Mouse (Mus musculus) stomach, postnatal 0 days (tissue): ENCODE results near the gene Egflam. TPM values are rescaled to one million over a fixed set of nuclear protein-coding genes. Genes with fewer than 3 reads are reported as not detected.

Source experiments
- ATAC-seq: fragments of 200-750 bp; cut with Nextera tagmentation; 2 replicates; pipeline ENCODE4 v1.8.0; 2017; ENCODE audit not compliant: low FRiP score, low TSS enrichment
- DNase-seq: peaks from one replicate; pipeline ENCODE4 v3.0.0-alpha.2; 2016; ENCODE audit warnings: low spot score
- H3K27ac ChIP-seq: fragments of 300-500 bp; sonication (generic); replicated peaks from 2 replicates; pipeline ENCODE4 v1.5.1; 2014; ENCODE audit warnings: mild to moderate bottlenecking, control low read depth
- H3K27me3 ChIP-seq: fragments of 300-500 bp; sonication (generic); 2 replicates; pipeline ENCODE4 v1.6.1; 2014; ENCODE audit warnings: low read length; ENCODE audit not compliant: control insufficient read depth, insufficient read depth
- H3K36me3 ChIP-seq: fragments of 300-500 bp; sonication (generic); 2 replicates; pipeline ENCODE4 v1.6.1; 2014; ENCODE audit warnings: low read length, mixed read lengths; ENCODE audit not compliant: control insufficient read depth, insufficient read depth
- H3K4me1 ChIP-seq: fragments of 300-500 bp; sonication (generic); replicated peaks from 2 replicates; pipeline ENCODE4 v1.6.1; 2014; ENCODE audit warnings: antibody characterized with exemption; ENCODE audit not compliant: control insufficient read depth, insufficient read depth
- H3K4me2 ChIP-seq: fragments of 300-500 bp; sonication (generic); replicated peaks from 2 replicates; pipeline ENCODE4 v1.6.1; 2014; ENCODE audit warnings: low read depth, mild to moderate bottlenecking, control low read depth, moderate library complexity
- H3K4me3 ChIP-seq: fragments of 300-500 bp; sonication (generic); 2 replicates; pipeline ENCODE4 v1.5.1; 2014; ENCODE audit warnings: low read depth, low read length, control low read depth
- H3K9ac ChIP-seq: fragments of 300-500 bp; sonication (generic); 2 replicates; pipeline ENCODE4 v1.6.1; 2014; ENCODE audit warnings: mild to moderate bottlenecking, low read length, control low read depth, mixed read lengths
- H3K9me3 ChIP-seq: fragments of 300-500 bp; sonication (generic); 2 replicates; pipeline ENCODE4 v1.6.1; 2016; ENCODE audit warnings: low read length; ENCODE audit not compliant: control insufficient read depth
- CTCF ChIP-seq: IDR thresholded peaks from 2 replicates; pipeline ENCODE4 v1.5.1; 2016; ENCODE audit warnings: antibody characterized with exemption, low read depth, mild to moderate bottlenecking, moderate library complexity
- EP300 ChIP-seq: optimal IDR thresholded peaks from 2 replicates; pipeline ENCODE3; 2016; ENCODE audit warnings: antibody characterized with exemption
- WGBS: fragments of 180-500 bp; shearing (Covaris S2); extraction: QIAGEN DNeasy Blood & Tissue Kit; methylation state at CpG from one replicate; pipeline ENCODE4 v1.1.7; 2014; 5-methylcytosine and 5-hydroxymethylcytosine counted together
- polyA plus RNA-seq: library from polyadenylated mRNA; unstranded; fragments of >200 nt; fragmentation: Nextera tagmentation; extraction: Ambion mirVana; gene quantifications from 2 replicates; pipeline ENCODE4 v1.2.1, GENCODE M21; 2015

The Egflam gene
- polyA plus RNA-seq, 1 experiment from 2014 or later = 6.6 TPM

GRCm38 (mm10) chr15:7253326-7253725, 144.9 kb downstream of the Egflam start:
- Histone ChIP-seq H3K9me3 (peaks cover 4% of the 10 kb centered on the region; the same call in 1 of the 2 replicates), H3K4me3 (no peak overlapping the region), H3K36me3 (no peaks in the 10 kb centered on the region), H3K9ac (no peak overlapping the region), H3K4me2 (no peak overlapping the region), H3K4me1 (no peaks in the 10 kb centered on the region), H3K27me3 (no peaks in the 10 kb centered on the region), H3K27ac (no peak overlapping the region)
- TF ChIP-seq CTCF (no peak), EP300 (no peak)
- 96% methylated on average over 6 of the region's 6 CpGs for WGBS
- ATAC-seq (no peak), DNase-seq (no peak)

- Histone ChIP-seq H3K9me3 (peaks cover 4% of the 10 kb centered on the region; the same call in 1 of the 2 replicates), H3K4me1 (no peaks in the 10 kb centered on the region), H3K4me2 (no peak overlapping the region), H3K9ac (no peak overlapping the region), H3K4me3 (no peak overlapping the region), H3K27me3 (no peaks in the 10 kb centered on the region), H3K27ac (no peak overlapping the region), H3K36me3 (no peaks in the 10 kb centered on the region)
- ATAC-seq = 0 out of 2 replicates have a peak, but pooled peaks have one; percentile 26
- TF ChIP-seq EP300 (no peak), CTCF (no peak)
- no peak for DNase-seq
- WGBS = 55% methylated on average over 12 of the region's 12 CpGs
Observed at GRCm38 (mm10) chr15:7252106-7252636, 146.0 kb downstream of the Egflam start.

- ATAC-seq (no peak), DNase-seq (no peak)
- H3K9ac ChIP-seq = no peak overlapping the region
- TF ChIP-seq CTCF = no peak
- no peak for TF ChIP-seq EP300
- peaks cover 4% of the 10 kb centered on the region; the same call in 1 of the 2 replicates for H3K9me3 ChIP-seq
- no peaks in the 10 kb centered on the region for H3K27me3 ChIP-seq
- H3K36me3 ChIP-seq = no peaks in the 10 kb centered on the region
- H3K4me1 ChIP-seq = no peaks in the 10 kb centered on the region
- 96% methylated on average over 9 of the region's 9 CpGs for WGBS
- H3K27ac ChIP-seq = no peak overlapping the region
- no peak overlapping the region for H3K4me2 ChIP-seq
- H3K4me3 ChIP-seq = no peak overlapping the region
Observed at GRCm38 (mm10) chr15:7251042-7251441, 147.2 kb downstream of the Egflam start.

- no peak for DNase-seq
Observed at GRCm38 (mm10) chr15:7249216-7249615, 149.0 kb downstream of the Egflam start.

GRCm38 (mm10) chr15:7247321-7247720, 150.9 kb downstream of the Egflam start:
- DNase-seq (no peak), ATAC-seq (no peak)
- H3K4me1 ChIP-seq = no peaks in the 10 kb centered on the region
- H3K4me3 ChIP-seq = no peak overlapping the region
- peaks cover 4% of the 10 kb centered on the region; the same call in 1 of the 2 replicates for H3K9me3 ChIP-seq
- no peaks in the 10 kb centered on the region for H3K36me3 ChIP-seq
- WGBS = 87% methylated on average over 8 of the region's 8 CpGs
- TF ChIP-seq CTCF (no peak), EP300 (no peak)
- H3K27me3 ChIP-seq = no peaks in the 10 kb centered on the region
- H3K27ac ChIP-seq = no peak overlapping the region
- no peak overlapping the region for H3K4me2 ChIP-seq
- H3K9ac ChIP-seq = no peak overlapping the region

More at GRCm38 (mm10) chr15:7249216-7249615, 149.0 kb downstream of the Egflam start:
- H3K36me3 ChIP-seq = no peaks in the 10 kb centered on the region
- H3K4me1 ChIP-seq = no peaks in the 10 kb centered on the region
- no peak for TF ChIP-seq EP300
- no peak for TF ChIP-seq CTCF
- no peak overlapping the region for H3K4me2 ChIP-seq
- no peaks in the 10 kb centered on the region for H3K27me3 ChIP-seq
- peaks cover 4% of the 10 kb centered on the region; the same call in 1 of the 2 replicates for H3K9me3 ChIP-seq
- no peak overlapping the region for H3K9ac ChIP-seq
- no peak for ATAC-seq
- no peak overlapping the region for H3K27ac ChIP-seq
- 94% methylated on average over 4 of the region's 4 CpGs for WGBS
- no peak overlapping the region for H3K4me3 ChIP-seq

- no peak for ATAC-seq
- Histone ChIP-seq H3K36me3 (no peaks in the 10 kb centered on the region), H3K27me3 (no peaks in the 10 kb centered on the region), H3K9me3 (no peaks in the 10 kb centered on the region), H3K9ac (no peak overlapping the region), H3K4me1 (no peaks in the 10 kb centered on the region), H3K27ac (no peak overlapping the region), H3K4me3 (no peak overlapping the region), H3K4me2 (no peak overlapping the region)
- 80% methylated on average over 15 of the region's 15 CpGs for WGBS
- DNase-seq = no peak
- TF ChIP-seq EP300 = no peak
- no peak for TF ChIP-seq CTCF
Observed at GRCm38 (mm10) chr15:7242161-7242850, 155.9 kb downstream of the Egflam start.
